Mouse (Mus musculus) B cell, adult 2 months (primary cell): Measurements from ENCODE around the gene Ltbr.

Experiments
- DNase-seq, 2 experiments: peaks; one replicate each; pipeline ENCODE4 v3.0.0; 2022

The Ltbr gene

GRCm38 (mm10) chr6:125313546-125314230 is at the start of gene Ltbr:
Gene Ltbr (minus strand): TSS chr6:125313885.
- peak; percentile 30 to 31 for DNase-seq

GRCm38 (mm10) chr6:125363021-125363420 is 49.3 kb upstream of the Ltbr start:
- no peak for DNase-seq

- no peak for DNase-seq
These were observed 48.0 kb upstream of the Ltbr start for GRCm38 (mm10) chr6:125361467-125362291.

GRCm38 (mm10) chr6:125360846-125361245 is 47.2 kb upstream of the Ltbr start:
- peak; percentile 70 to 79 for DNase-seq

- no peak for DNase-seq
These were observed 46.3 kb upstream of the Ltbr start for GRCm38 (mm10) chr6:125359999-125360398.

GRCm38 (mm10) chr6:125357334-125357733 is 43.6 kb upstream of the Ltbr start:
- no peak for DNase-seq

GRCm38 (mm10) chr6:125356264-125356663 is 42.6 kb upstream of the Ltbr start:
- DNase-seq: no peak

- DNase-seq: no peak
These were observed 41.6 kb upstream of the Ltbr start for GRCm38 (mm10) chr6:125355197-125355741.

- no peak for DNase-seq
These were observed 40.9 kb upstream of the Ltbr start for GRCm38 (mm10) chr6:125354352-125355151.

GRCm38 (mm10) chr6:125353655-125354054 is 40.0 kb upstream of the Ltbr start:
- no peak for DNase-seq

- DNase-seq: no peak
These were observed 39.5 kb upstream of the Ltbr start for GRCm38 (mm10) chr6:125353221-125353620.

- no peak for DNase-seq
These were observed 39.1 kb upstream of the Ltbr start for GRCm38 (mm10) chr6:125352811-125353210.

- DNase-seq: no peak
These were observed 38.3 kb upstream of the Ltbr start for GRCm38 (mm10) chr6:125352046-125352384.

- no peak for DNase-seq
These were observed 37.8 kb upstream of the Ltbr start for GRCm38 (mm10) chr6:125351368-125352045.

- DNase-seq: no peak
These were observed 37.3 kb upstream of the Ltbr start for GRCm38 (mm10) chr6:125350995-125351324.

- no peak for DNase-seq
These were observed 36.7 kb upstream of the Ltbr start for GRCm38 (mm10) chr6:125350231-125350994.

GRCm38 (mm10) chr6:125349575-125350230 is 36.0 kb upstream of the Ltbr start:
- no peak for DNase-seq

GRCm38 (mm10) chr6:125348721-125349574 is 35.3 kb upstream of the Ltbr start, which contains the start of gene Tnfrsf1a:
Gene Tnfrsf1a (plus strand): TSS chr6:125349362.
- DNase-seq: no peak

- no peak for DNase-seq
These were observed 32.3 kb upstream of the Ltbr start for GRCm38 (mm10) chr6:125346029-125346428.

GRCm38 (mm10) chr6:125345625-125346024 is 31.9 kb upstream of the Ltbr start:
- DNase-seq: no peak
